Mouse (Mus musculus) limb, embryonic 14.5 days (tissue): ENCODE data around the gene Aatf. TPM values are rescaled to one million over a fixed set of nuclear protein-coding genes. Genes with fewer than 3 reads are reported as not detected.

Experiments
- ATAC-seq: fragments of 200-750 bp; cut with Nextera tagmentation; 2 replicates; pipeline ENCODE4 v1.8.0; 2017; ENCODE audit warnings: low read depth, moderate number of reproducible peaks, moderate TSS enrichment; ENCODE audit not compliant: low FRiP score
- DNase-seq: peaks from one replicate; pipeline ENCODE4 v3.0.0-alpha.2; 2015; ENCODE audit warnings: low spot score
- H3K27ac ChIP-seq: fragments of 300-500 bp; sonication (generic); replicated peaks from 2 replicates; pipeline ENCODE4 v1.5.1; 2014; ENCODE audit warnings: low read depth, mild to moderate bottlenecking, low read length, moderate library complexity, mixed read lengths
- H3K27me3 ChIP-seq: fragments of 300-500 bp; sonication (generic); 2 replicates; pipeline ENCODE4 v1.6.1; 2014; ENCODE audit warnings: low read length, mixed read lengths; ENCODE audit not compliant: control insufficient read depth, insufficient read depth
- H3K36me3 ChIP-seq: fragments of 300-500 bp; sonication (generic); 2 replicates; pipeline ENCODE4 v1.6.1; 2014; ENCODE audit warnings: mild to moderate bottlenecking, low read length, moderate library complexity, mixed read lengths; ENCODE audit not compliant: control insufficient read depth, insufficient read depth
- H3K4me1 ChIP-seq: fragments of 300-500 bp; sonication (generic); 2 replicates; pipeline ENCODE4 v1.6.1; 2014; ENCODE audit warnings: antibody characterized with exemption, low read length, mixed read lengths; ENCODE audit not compliant: control insufficient read depth, insufficient read depth
- H3K4me2 ChIP-seq: fragments of 300-500 bp; sonication (generic); replicated peaks from 2 replicates; pipeline ENCODE4 v1.6.1; 2014; ENCODE audit warnings: low read depth, mild to moderate bottlenecking, low read length, moderate library complexity; ENCODE audit not compliant: severe bottlenecking
- H3K4me3 ChIP-seq: fragments of 300-500 bp; sonication (generic); replicated peaks from 2 replicates; pipeline ENCODE4 v1.5.1; 2014; ENCODE audit warnings: low read length
- H3K9ac ChIP-seq: fragments of 300-500 bp; sonication (generic); 2 replicates; pipeline ENCODE4 v1.6.1; 2014; ENCODE audit warnings: mild to moderate bottlenecking, low read depth, low read length, moderate library complexity; ENCODE audit not compliant: severe bottlenecking
- H3K9me3 ChIP-seq: fragments of 300-500 bp; sonication (generic); 2 replicates; pipeline ENCODE4 v1.6.1; 2016; ENCODE audit warnings: low read length; ENCODE audit not compliant: control insufficient read depth
- POLR2A ChIP-seq: fragments of 200-500 bp; IDR thresholded peaks from 2 replicates; pipeline ENCODE4 v1.8.0; 2012; ENCODE audit warnings: inconsistent platforms, mild to moderate bottlenecking, moderate library complexity, borderline replicate concordance; ENCODE audit not compliant: insufficient read depth, insufficient read length; ENCODE audit errors: extremely low read depth
- WGBS: fragments of 180-500 bp; shearing (Covaris S2); extraction: QIAGEN DNeasy Blood & Tissue Kit; methylation state at CpG from one replicate; pipeline ENCODE4 v1.1.7; 2014; 5-methylcytosine and 5-hydroxymethylcytosine counted together
- polyA plus RNA-seq, 2 experiments: library from polyadenylated mRNA; depleted of rRNA in 1 of 2; stranded (reverse) in 1 of 2; unstranded in 1 of 2; fragments of >200 nt; fragmentation: Nextera tagmentation in 1 of 2; extraction: Ambion mirVana in 1 of 2; gene quantifications; 2 replicates each; pipeline versions ENCODE4 v1.2.1 to v1.2.3; 2012 to 2014

Aatf gene
- polyA plus RNA-seq, 2 experiments = 12.3 to 44.8 TPM

- Histone ChIP-seq H3K4me2 (no peak overlapping the region), H3K27me3 (no peaks in the 10 kb centered on the region), H3K9me3 (no peaks in the 10 kb centered on the region), H3K4me1 (no peaks in the 10 kb centered on the region), H3K4me3 (no peak overlapping the region), H3K36me3 (no peaks in the 10 kb centered on the region), H3K27ac (no peak overlapping the region), H3K9ac (no peak overlapping the region)
- TF ChIP-seq POLR2A = no peak
- 56% methylated on average over 6 of the region's 6 CpGs for WGBS
- ATAC-seq (no peak), DNase-seq (no peak)
Measured at GRCm38 (mm10) chr11:84549258-84549791, 36.0 kb upstream of the Aatf start.

DNA sequence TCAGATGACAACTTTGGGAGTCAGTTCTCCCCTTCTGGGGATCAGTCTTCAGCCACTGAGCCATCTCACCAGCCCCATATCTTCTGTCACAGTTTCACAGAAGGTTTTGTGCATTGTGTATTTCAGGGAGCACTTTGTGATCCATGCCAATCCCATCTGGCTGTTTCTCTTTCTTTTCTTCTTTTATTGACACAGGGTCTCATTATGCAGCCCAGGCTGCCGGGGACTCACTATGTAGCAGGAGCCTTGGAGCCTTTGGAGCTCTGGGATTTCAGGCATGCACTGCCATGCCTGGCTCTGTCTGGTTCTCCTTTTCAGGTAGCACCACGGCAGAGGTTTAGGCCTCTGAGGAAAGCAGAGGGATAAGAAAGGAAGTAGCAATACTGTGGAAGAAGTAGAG is 35.0 kb upstream of the Aatf start:
- no peak overlapping the region for H3K4me2 ChIP-seq
- no peak overlapping the region for H3K9ac ChIP-seq
- DNase-seq (no peak), ATAC-seq (no peak)
- no peaks in the 10 kb centered on the region for H3K27me3 ChIP-seq
- no peaks in the 10 kb centered on the region for H3K9me3 ChIP-seq
- no peaks in the 10 kb centered on the region for H3K4me1 ChIP-seq
- no peaks in the 10 kb centered on the region for H3K36me3 ChIP-seq
- no peak for TF ChIP-seq POLR2A
- H3K4me3 ChIP-seq = no peak overlapping the region
- WGBS = 22% methylated on average over 2 of the region's 2 CpGs
- H3K27ac ChIP-seq = no peak overlapping the region

DNA sequence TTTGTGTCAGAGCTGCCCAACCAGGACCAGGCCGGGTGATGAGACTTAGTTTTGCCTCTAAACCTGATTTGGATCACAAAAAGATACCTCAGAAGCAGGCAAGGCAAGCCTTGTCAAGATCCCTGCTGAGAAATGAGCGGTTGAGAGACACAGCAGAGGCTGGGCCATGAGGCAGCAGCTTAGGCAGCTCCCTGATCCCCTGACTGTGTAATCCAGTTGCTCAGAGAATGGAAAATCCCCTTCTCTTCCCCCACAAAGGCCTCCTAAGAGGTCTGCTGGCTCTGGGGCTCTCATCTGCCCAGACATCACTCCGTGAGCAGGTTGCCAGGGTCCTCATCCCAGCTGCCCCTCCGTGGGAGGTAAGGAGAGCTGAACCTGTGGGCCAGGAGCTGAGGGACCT is 26.7 kb upstream of the Aatf start:
- Histone ChIP-seq H3K4me1 (no peaks in the 10 kb centered on the region), H3K4me2 (no peak overlapping the region), H3K9me3 (no peaks in the 10 kb centered on the region), H3K36me3 (no peaks in the 10 kb centered on the region), H3K27me3 (peaks cover 4% of the 10 kb centered on the region; the same call in 1 of the 2 replicates), H3K27ac (no peak overlapping the region), H3K4me3 (no peak overlapping the region), H3K9ac (no peak overlapping the region)
- TF ChIP-seq POLR2A = no peak
- ATAC-seq (no peak), DNase-seq (no peak)
- 13% methylated on average over 4 of the region's 4 CpGs for WGBS

DNA sequence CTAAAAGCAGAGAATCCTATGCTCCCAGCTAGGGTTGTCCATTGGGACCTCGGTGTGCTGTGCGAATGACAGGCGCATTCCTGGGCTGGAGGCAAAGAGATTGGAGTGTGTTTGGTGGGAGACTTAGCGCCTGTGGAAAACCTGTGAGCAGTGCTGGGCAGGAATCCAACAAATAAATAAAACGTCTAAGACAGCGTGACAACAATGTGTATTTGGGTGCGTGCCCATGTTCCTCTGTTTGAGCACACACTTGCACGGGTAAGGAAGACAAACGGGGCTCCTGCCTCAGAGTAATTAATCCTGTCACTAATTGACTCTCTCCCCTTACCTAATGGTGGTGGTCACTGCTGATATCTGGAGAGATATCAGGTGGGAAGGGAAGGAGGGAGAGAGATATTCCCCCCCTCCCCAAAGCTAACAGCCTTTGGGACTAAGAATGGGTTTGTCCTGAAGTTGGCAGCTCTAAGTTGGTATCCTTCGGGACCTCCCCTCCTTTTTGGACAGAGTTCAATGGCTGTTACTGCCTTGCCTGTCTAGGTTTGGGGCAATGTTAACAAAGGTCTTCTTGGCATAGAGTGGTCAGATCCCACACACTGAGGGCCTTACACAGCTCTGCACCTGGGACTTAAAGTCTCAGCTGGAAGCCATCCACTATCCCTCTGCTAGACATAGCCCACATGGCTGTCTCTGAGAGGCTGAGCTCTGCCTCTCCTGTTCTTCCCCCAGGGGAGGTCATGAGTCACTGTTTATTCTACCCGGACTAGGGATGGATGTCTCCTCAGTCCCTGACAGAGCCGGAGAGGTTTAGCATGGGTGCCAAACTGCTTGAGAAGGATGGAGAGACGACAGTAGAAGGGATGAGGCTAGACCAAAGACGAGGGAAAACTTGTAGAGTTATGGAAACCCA is 16.7 kb upstream of the Aatf start:
- no peak overlapping the region for H3K4me3 ChIP-seq
- ATAC-seq = peak; percentile 51; the same call in 1 of the 2 replicates

GRCm38 (mm10) chr11:84529143-84529755 is 15.9 kb upstream of the Aatf start:
- DNase-seq = no peak
- H3K9me3 ChIP-seq = no peaks in the 10 kb centered on the region
- no peak for TF ChIP-seq POLR2A
- under 1% methylated on average over 24 of the region's 24 CpGs for WGBS
- no peak overlapping the region for H3K4me2 ChIP-seq
- peaks cover 5% of the 10 kb centered on the region; the same call in 1 of the 2 replicates for H3K4me1 ChIP-seq
- peaks cover 84% of the 10 kb centered on the region for H3K27me3 ChIP-seq
- H3K27ac ChIP-seq = no peak overlapping the region
- H3K4me3 ChIP-seq = 0 out of 2 replicates have a peak overlapping the region, but pooled peaks have one; percentile 14
- ATAC-seq = no peak
- no peak overlapping the region for H3K9ac ChIP-seq
- H3K36me3 ChIP-seq = no peaks in the 10 kb centered on the region

More for the DNA sequence above, 16.7 kb upstream of the Aatf start:
- DNase-seq = peak; percentile 56
- no peak overlapping the region for H3K27ac ChIP-seq
- 6% methylated on average over 14 of the region's 14 CpGs for WGBS
- no peaks in the 10 kb centered on the region for H3K9me3 ChIP-seq
- H3K27me3 ChIP-seq = peaks cover 76% of the 10 kb centered on the region
- no peak for TF ChIP-seq POLR2A
- H3K4me1 ChIP-seq = peaks cover 3% of the 10 kb centered on the region; the same call in 1 of the 2 replicates
- H3K36me3 ChIP-seq = no peaks in the 10 kb centered on the region
- H3K4me2 ChIP-seq = no peak overlapping the region
- H3K9ac ChIP-seq = no peak overlapping the region
